In the genomic region with DNA sequence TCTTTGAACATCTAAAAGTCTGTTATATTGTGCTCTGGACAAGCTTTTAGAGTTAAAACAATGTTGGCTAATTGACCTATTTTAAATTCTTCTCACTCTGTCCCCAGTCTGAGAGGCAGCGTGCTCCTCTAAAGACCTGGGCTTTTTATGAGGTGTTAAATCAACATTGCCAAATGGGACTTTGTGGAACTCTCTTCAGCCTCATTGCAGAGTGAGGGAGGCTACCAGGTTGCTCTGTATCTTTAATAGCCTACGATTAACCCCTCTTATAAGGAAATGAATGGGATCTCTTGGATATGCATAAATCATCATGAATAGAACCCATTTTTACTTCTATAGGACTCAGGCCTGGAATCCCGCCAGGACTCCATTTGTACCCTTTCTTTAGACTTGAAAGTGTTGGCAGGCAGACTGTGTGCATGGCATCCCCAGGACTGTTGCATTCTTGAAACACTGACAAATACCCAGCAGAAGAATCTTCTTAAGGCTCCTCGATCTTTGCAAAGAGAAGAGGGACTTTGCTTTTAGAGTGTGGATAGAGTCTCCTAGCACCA, we compare ENCODE assay signal across 13 mouse cellular contexts.
DNase-seq lines count a peak whose midpoint lies in the region; ATAC-seq lines count a peak whose summit lies in the region.
"Had no signal": no experiment of that assay in that cellular context is flagged by ENCODE, and none has a peak within 500 bp of the region (broad histone marks: within the 10 kb centered on the region; RNA-seq: fewer than 3 reads in every experiment).

No protein-coding gene starts in this region.

- H3K36me3 ChIP-seq in forebrain, embryonic 11.5 days (ENCODE audit: control insufficient read depth, insufficient read depth, low read length) = no peaks in the 10 kb centered on the region
- no peaks in the 10 kb centered on the region for H3K36me3 ChIP-seq in forebrain, embryonic 10.5 days (replicated peaks)
- H3K36me3 ChIP-seq in neural tube, embryonic 11.5 days (ENCODE audit: control insufficient read depth, insufficient read depth, low read length) = no peaks in the 10 kb centered on the region
- no peaks in the 10 kb centered on the region for H3K36me3 ChIP-seq in hindbrain, embryonic 14.5 days (replicated peaks; ENCODE audit: control insufficient read depth, insufficient read depth)
- H3K36me3 ChIP-seq in neural tube, embryonic 14.5 days (ENCODE audit: control insufficient read depth, insufficient read depth, low read length) = no peaks in the 10 kb centered on the region
- H3K36me3 ChIP-seq: limb, embryonic 15.5 days had no signal

- no peak for DNase-seq in forebrain, embryonic 11.5 days (ENCODE audit: low spot score)
- DNase-seq in forebrain, embryonic 10.5 days (ENCODE audit: extremely low spot score, low spot score) = no peak
- peak; percentile 31 for DNase-seq in neural tube, embryonic 11.5 days (ENCODE audit: low spot score)
- no peak for DNase-seq in neural tube, embryonic 10.5 days (ENCODE audit: extremely low spot score, low spot score)
- peak; percentile 66 for DNase-seq in hindbrain, embryonic 14.5 days (ENCODE audit: low spot score)
- DNase-seq in T-cell, adult 2 months (ENCODE audit: low spot score) = no peak
- DNase-seq in spleen, postnatal 10 days (ENCODE audit: low spot score in 2 of 2) = no peak
- DNase-seq: heart, postnatal 14 days; kidney, adult 18-20 months; thymus, postnatal 36 days had no signal

- 61% methylated on average over 4 of the region's 4 CpGs for WGBS in forebrain, embryonic 11.5 days
- 78% methylated on average over 4 of the region's 4 CpGs for WGBS in forebrain, embryonic 10.5 days
- 21% methylated on average over 4 of the region's 4 CpGs for WGBS in neural tube, embryonic 11.5 days
- WGBS in hindbrain, embryonic 14.5 days = 32% methylated on average over 4 of the region's 4 CpGs
- WGBS in neural tube, embryonic 14.5 days = 8% methylated on average over 4 of the region's 4 CpGs

- H3K4me1 ChIP-seq in forebrain, embryonic 11.5 days (replicated peaks; ENCODE audit: control insufficient read depth, insufficient read depth, low read length) = no peaks in the 10 kb centered on the region
- H3K4me1 ChIP-seq in forebrain, embryonic 10.5 days = no peaks in the 10 kb centered on the region
- H3K4me1 ChIP-seq in neural tube, embryonic 11.5 days (ENCODE audit: control insufficient read depth, insufficient read depth, low read length) = no peaks in the 10 kb centered on the region
- no peaks in the 10 kb centered on the region for H3K4me1 ChIP-seq in hindbrain, embryonic 14.5 days (replicated peaks; ENCODE audit: control insufficient read depth, insufficient read depth, low read length)
- H3K4me1 ChIP-seq in neural tube, embryonic 14.5 days (ENCODE audit: control insufficient read depth, insufficient read depth, low read length) = no peaks in the 10 kb centered on the region

- no peak overlapping the region for H3K4me3 ChIP-seq in forebrain, embryonic 11.5 days (ENCODE audit: low read depth, low read length)
- no peak overlapping the region for H3K4me3 ChIP-seq in forebrain, embryonic 10.5 days
- no peak overlapping the region for H3K4me3 ChIP-seq in neural tube, embryonic 11.5 days (ENCODE audit: low read depth, low read length)
- no peak overlapping the region for H3K4me3 ChIP-seq in hindbrain, embryonic 14.5 days (replicated peaks; ENCODE audit: low read length)
- H3K4me3 ChIP-seq in neural tube, embryonic 14.5 days (ENCODE audit: low read depth, low read length) = no peak overlapping the region
- H3K4me3 ChIP-seq: limb, embryonic 15.5 days had no signal

- peak; percentile 52; the same call in 1 of the 2 replicates for ATAC-seq in forebrain, embryonic 11.5 days (replicated peaks; ENCODE audit: low FRiP score)
- peak; percentile 78; the same call in 1 of the 2 replicates for ATAC-seq in neural tube, embryonic 11.5 days (ENCODE audit: insufficient read depth, low FRiP score, low TSS enrichment)
- ATAC-seq in hindbrain, embryonic 14.5 days (ENCODE audit: low FRiP score) = peak; percentile 84
- ATAC-seq in neural tube, embryonic 14.5 days (ENCODE audit: low read depth) = peak; percentile 95
- ATAC-seq: lung, postnatal 0 days had no signal

- H3K9ac ChIP-seq in forebrain, embryonic 11.5 days (ENCODE audit: low read length) = no peak overlapping the region
- no peak overlapping the region for H3K9ac ChIP-seq in neural tube, embryonic 11.5 days (ENCODE audit: low read length)
- no peak overlapping the region for H3K9ac ChIP-seq in hindbrain, embryonic 14.5 days
- no peak overlapping the region for H3K9ac ChIP-seq in neural tube, embryonic 14.5 days (replicated peaks; ENCODE audit: low read depth, low read length)
- H3K9ac ChIP-seq: limb, embryonic 15.5 days had no signal

- no peaks in the 10 kb centered on the region for H3K9me3 ChIP-seq in forebrain, embryonic 11.5 days (ENCODE audit: control insufficient read depth, low read length)
- peaks cover 6% of the 10 kb centered on the region; the same call in 1 of the 2 replicates for H3K9me3 ChIP-seq in forebrain, embryonic 10.5 days
- H3K9me3 ChIP-seq in neural tube, embryonic 11.5 days (ENCODE audit: control insufficient read depth, low read length) = no peaks in the 10 kb centered on the region
- peaks cover 5% of the 10 kb centered on the region; the same call in 1 of the 2 replicates for H3K9me3 ChIP-seq in hindbrain, embryonic 14.5 days (ENCODE audit: control insufficient read depth, low read length)
- H3K9me3 ChIP-seq in neural tube, embryonic 14.5 days (ENCODE audit: control insufficient read depth, low read length) = no peaks in the 10 kb centered on the region
- H3K9me3 ChIP-seq: limb, embryonic 15.5 days had no signal

- no peaks in the 10 kb centered on the region for H3K27me3 ChIP-seq in forebrain, embryonic 11.5 days (ENCODE audit: control insufficient read depth, insufficient read depth, low read length)
- no peaks in the 10 kb centered on the region for H3K27me3 ChIP-seq in forebrain, embryonic 10.5 days (ENCODE audit: poor library complexity, severe bottlenecking)
- H3K27me3 ChIP-seq in neural tube, embryonic 11.5 days (ENCODE audit: control insufficient read depth, insufficient read depth, low read length) = peaks cover 3% of the 10 kb centered on the region; the same call in 1 of the 2 replicates
- 0 out of 2 replicates have a peak, but pooled peaks cover 5% of the 10 kb centered on the region for H3K27me3 ChIP-seq in hindbrain, embryonic 14.5 days (ENCODE audit: control insufficient read depth, insufficient read depth, low read length)
- H3K27me3 ChIP-seq in neural tube, embryonic 14.5 days (ENCODE audit: control insufficient read depth, insufficient read depth, low read length) = peaks cover 11% of the 10 kb centered on the region
- H3K27me3 ChIP-seq: limb, embryonic 15.5 days had no signal

- no peak overlapping the region for H3K27ac ChIP-seq in forebrain, embryonic 11.5 days (ENCODE audit: low read depth, low read length)
- no peak overlapping the region for H3K27ac ChIP-seq in forebrain, embryonic 10.5 days
- H3K27ac ChIP-seq in neural tube, embryonic 11.5 days (ENCODE audit: low read depth, low read length) = no peak overlapping the region
- H3K27ac ChIP-seq in hindbrain, embryonic 14.5 days = no peak overlapping the region
- no peak overlapping the region for H3K27ac ChIP-seq in neural tube, embryonic 14.5 days (ENCODE audit: low read depth, low read length)
- H3K27ac ChIP-seq: limb, embryonic 15.5 days had no signal

- no peak overlapping the region for H3K4me2 ChIP-seq in forebrain, embryonic 11.5 days (ENCODE audit: low read depth, low read length, severe bottlenecking)
- no peak overlapping the region for H3K4me2 ChIP-seq in neural tube, embryonic 11.5 days (ENCODE audit: low read depth)
- H3K4me2 ChIP-seq in hindbrain, embryonic 14.5 days (replicated peaks) = no peak overlapping the region
- no peak overlapping the region for H3K4me2 ChIP-seq in neural tube, embryonic 14.5 days (ENCODE audit: low read depth, low read length)
- H3K4me2 ChIP-seq: limb, embryonic 15.5 days had no signal

Comparison
In these comparisons a context has a peak if more than half of its experiments do, and no peak if none do; other contexts are left out.
1. DNase-seq: peak in neural tube, embryonic 11.5 days (single experiment) and hindbrain, embryonic 14.5 days (single experiment); none in forebrain, embryonic 11.5 days (single experiment), forebrain, embryonic 10.5 days (single experiment), neural tube, embryonic 10.5 days (single experiment), T-cell, adult 2 months (single experiment) and spleen, postnatal 10 days (0 of 2).
2. Peak in every context shown above with its lines, with median percentiles within 50 percentile points of each other: ATAC-seq.